16 mouse cellular contexts compared by ENCODE assay signal in the genomic region with DNA sequence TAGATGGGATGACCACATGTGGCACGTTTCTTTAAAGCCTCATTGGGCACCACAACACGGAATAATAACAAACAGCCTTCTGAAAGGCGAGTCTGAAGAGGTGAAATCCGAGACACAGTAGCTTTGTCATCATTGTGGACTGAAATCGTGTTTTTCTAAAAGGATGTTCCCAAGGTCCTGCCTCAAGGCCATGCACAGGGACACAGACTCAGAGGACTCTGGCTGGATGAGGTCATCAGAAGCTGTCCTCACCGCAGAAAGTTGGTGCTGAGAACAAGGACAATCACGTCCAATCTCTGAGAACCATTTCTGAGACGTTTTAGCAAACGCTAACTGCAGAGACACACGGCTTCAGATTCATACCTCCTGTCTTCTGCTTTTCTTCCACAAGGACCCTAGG.
"Had no signal": no experiment of that assay in that cellular context is flagged by ENCODE, and none has a peak within 500 bp of the region (broad histone marks: within the 10 kb centered on the region; RNA-seq: fewer than 3 reads in every experiment).

No protein-coding gene starts in this region.

- H3K4me3 ChIP-seq: left cerebral cortex, adult 2 months; liver, embryonic 13.5 days; midbrain, embryonic 12.5 days; midbrain, embryonic 15.5 days; neural tube, embryonic 12.5 days; neural tube, embryonic 15.5 days; stomach, embryonic 15.5 days had no signal

- H3K9ac ChIP-seq: liver, embryonic 13.5 days; midbrain, embryonic 12.5 days; midbrain, embryonic 15.5 days; neural tube, embryonic 12.5 days; neural tube, embryonic 15.5 days; stomach, embryonic 15.5 days had no signal

- ATAC-seq: intestine, embryonic 16.5 days; midbrain, embryonic 15.5 days had no signal

- H3K4me1 ChIP-seq: liver, embryonic 13.5 days; midbrain, embryonic 15.5 days; neural tube, embryonic 12.5 days had no signal

- H3K27me3 ChIP-seq: liver, embryonic 13.5 days; midbrain, embryonic 12.5 days; midbrain, embryonic 15.5 days; neural tube, embryonic 12.5 days; neural tube, embryonic 15.5 days; stomach, embryonic 15.5 days had no signal

- H3K27ac ChIP-seq: kidney, postnatal 0 days; left cerebral cortex, adult 2 months; liver, embryonic 13.5 days; macrophage; midbrain, embryonic 12.5 days; midbrain, embryonic 15.5 days; neural tube, embryonic 12.5 days; neural tube, embryonic 15.5 days; stomach, embryonic 15.5 days had no signal

- H3K9me3 ChIP-seq: liver, embryonic 13.5 days; midbrain, embryonic 12.5 days; midbrain, embryonic 15.5 days; neural tube, embryonic 12.5 days; neural tube, embryonic 15.5 days; stomach, embryonic 15.5 days had no signal

- DNase-seq: kidney, adult 2 months; kidney, postnatal 25 days; layer of hippocampus, postnatal 36 days; liver, embryonic 13.5 days; lung, adult 2 months; lung, postnatal 14 days; thymus, postnatal 25 days had no signal

- H3K4me2 ChIP-seq: liver, embryonic 13.5 days; midbrain, embryonic 12.5 days; midbrain, embryonic 15.5 days; neural tube, embryonic 12.5 days; neural tube, embryonic 15.5 days; stomach, embryonic 15.5 days had no signal
